Mouse (Mus musculus): Measurements from ENCODE around the gene Ppm1h.
"Not testable (repeated sequence)": the region's sequence is repeated elsewhere in the genome, so short reads cannot be mapped to it uniquely, and the experiment has no call there.

Ppm1h gene

GRCm38 (mm10) chr10:122935406-122935805, 256.8 kb downstream of the Ppm1h start:
- not testable (repeated sequence) for DNase-seq (ENCODE audit: low spot score)

GRCm38 (mm10) chr10:122937380-122937779, 258.8 kb downstream of the Ppm1h start:
- DNase-seq (ENCODE audit: low spot score), result not testable (repeated sequence)

GRCm38 (mm10) chr10:122939546-122939945, 261.0 kb downstream of the Ppm1h start:
- DNase-seq (ENCODE audit: low spot score), result no peak

GRCm38 (mm10) chr10:122942771-122943170, 264.2 kb downstream of the Ppm1h start:
- DNase-seq (ENCODE audit: low spot score), result no peak

GRCm38 (mm10) chr10:122943824-122944223, 265.3 kb downstream of the Ppm1h start:
- DNase-seq (ENCODE audit: low spot score), result no peak

GRCm38 (mm10) chr10:122944888-122945287, 266.3 kb downstream of the Ppm1h start:
- DNase-seq (ENCODE audit: low spot score), result no peak

- DNase-seq (ENCODE audit: low spot score), result no peak
Measured at GRCm38 (mm10) chr10:122950966-122951365, 272.4 kb downstream of the Ppm1h start.

- DNase-seq (ENCODE audit: low spot score), result no peak
Measured at GRCm38 (mm10) chr10:122953576-122953975, 275.0 kb downstream of the Ppm1h start.

- no peak for DNase-seq (ENCODE audit: low spot score)
Measured at GRCm38 (mm10) chr10:122957918-122958317, 279.4 kb downstream of the Ppm1h start.

- DNase-seq (ENCODE audit: low spot score), result no peak
Measured at GRCm38 (mm10) chr10:122958699-122959098, 280.1 kb downstream of the Ppm1h start.

- DNase-seq (ENCODE audit: low spot score), result no peak
Measured at GRCm38 (mm10) chr10:122960216-122960615, 281.7 kb downstream of the Ppm1h start.

GRCm38 (mm10) chr10:122960738-122961137, 282.2 kb downstream of the Ppm1h start:
- no peak for DNase-seq (ENCODE audit: low spot score)

GRCm38 (mm10) chr10:122961494-122961893, 282.9 kb downstream of the Ppm1h start:
- DNase-seq (ENCODE audit: low spot score), result no peak

GRCm38 (mm10) chr10:122962651-122963050, 284.1 kb downstream of the Ppm1h start:
- no peak for DNase-seq (ENCODE audit: low spot score)

- DNase-seq (ENCODE audit: low spot score), result no peak
Measured at GRCm38 (mm10) chr10:122963463-122964240, 285.1 kb downstream of the Ppm1h start.

GRCm38 (mm10) chr10:122964241-122964636, 285.7 kb downstream of the Ppm1h start:
- DNase-seq (ENCODE audit: low spot score), result no peak

- not testable (repeated sequence) for DNase-seq (ENCODE audit: low spot score)
Measured at GRCm38 (mm10) chr10:122965650-122966049, 287.1 kb downstream of the Ppm1h start.

- DNase-seq (ENCODE audit: low spot score), result no peak
Measured at GRCm38 (mm10) chr10:122966421-122966820, 287.9 kb downstream of the Ppm1h start.

GRCm38 (mm10) chr10:122970188-122970587, 291.6 kb downstream of the Ppm1h start:
- no peak for DNase-seq (ENCODE audit: low spot score)

- DNase-seq (ENCODE audit: low spot score), result no peak
Measured at GRCm38 (mm10) chr10:122973241-122973640, 294.7 kb downstream of the Ppm1h start.

GRCm38 (mm10) chr10:122976038-122976437, 297.5 kb downstream of the Ppm1h start:
- no peak for DNase-seq (ENCODE audit: low spot score)

GRCm38 (mm10) chr10:122979356-122979755, 300.8 kb downstream of the Ppm1h start:
- DNase-seq (ENCODE audit: low spot score), result no peak

GRCm38 (mm10) chr10:122980123-122980522, 301.6 kb downstream of the Ppm1h start:
- no peak for DNase-seq (ENCODE audit: low spot score)
